8 mouse cellular contexts compared by ENCODE assay signal in the genomic region with DNA sequence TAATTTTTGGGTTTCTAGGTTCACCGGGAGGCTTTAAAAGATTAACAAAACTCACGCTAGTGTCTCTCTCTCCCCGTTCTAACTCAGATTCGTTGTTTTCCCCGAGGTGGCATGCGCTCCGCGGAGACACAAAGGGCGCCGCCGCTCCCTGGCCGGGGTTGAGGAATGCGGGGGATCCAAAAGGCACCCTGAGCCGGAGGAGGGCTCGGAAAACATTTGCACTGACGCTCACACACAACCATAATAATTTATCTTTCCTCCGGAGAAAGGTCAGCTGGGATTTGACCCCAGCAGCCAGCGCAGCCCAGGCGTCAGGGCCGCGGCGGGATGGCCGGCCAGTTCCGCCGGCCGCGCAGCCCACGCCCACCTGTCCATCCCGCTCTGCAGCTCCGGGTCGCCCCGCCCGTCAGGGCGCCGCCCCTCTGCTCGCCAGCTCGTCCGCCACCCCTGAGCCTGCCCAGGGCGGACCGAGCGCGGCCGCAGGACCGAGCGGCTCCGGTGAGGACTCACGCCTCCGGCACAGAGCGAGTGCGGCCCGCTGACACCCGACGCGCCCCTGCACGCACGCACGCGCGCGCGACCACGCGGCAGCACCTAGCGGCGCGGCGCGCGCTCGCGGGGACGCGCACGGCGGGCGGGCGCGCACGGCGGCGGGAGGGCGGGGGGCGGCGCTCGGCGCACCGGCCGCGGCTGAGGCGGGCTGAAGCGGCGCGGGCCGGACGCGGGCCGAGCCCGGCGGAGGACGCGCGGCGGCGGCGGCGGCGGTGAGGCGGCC. TPM values are rescaled to one million over a fixed set of nuclear protein-coding genes. Genes with fewer than 3 reads are reported as not detected.
A peak's percentile ranks its signal among the peaks of the same experiment; 100 is the strongest.
DNase-seq lines count a peak whose midpoint lies in the region; ATAC-seq and TF ChIP-seq lines count a peak whose summit lies in the region.

A gene (plus strand): TSS at position 687 of the 775 bp plus-strand sequence.

- TF ChIP-seq POLR2A in cerebellum, adult 2 months (IDR thresholded peaks at IDR 0.05; ENCODE audit: borderline replicate concordance, insufficient read depth, low read length) = peak; percentile 77

- peak; percentile 92 for DNase-seq in MN1 (ENCODE audit: low spot score)
- DNase-seq in cerebellum, adult 2 months = peak; percentile 88
- DNase-seq in frontal cortex, adult 2 months (ENCODE audit: extremely low spot score in 1 of 2, low spot score in 1 of 2) = peak in 1 of 2 experiments; percentile 76
- DNase-seq in hindbrain, embryonic 11.5 days (ENCODE audit: low spot score) = peak; percentile 89
- DNase-seq in layer of hippocampus, postnatal 14 days (ENCODE audit: low spot score in 2 of 2) = peak; percentile 71 to 74
- DNase-seq in lung, postnatal 10 days = peak; percentile 85
- DNase-seq in ovary, postnatal 14 days (ENCODE audit: low spot score) = peak; percentile 72
- DNase-seq in urinary bladder, postnatal 14 days (ENCODE audit: low spot score) = peak; percentile 81

- WGBS in cerebellum, adult 2 months = 6% methylated on average over 108 of the region's 108 CpGs
- WGBS in hindbrain, embryonic 11.5 days = under 1% methylated on average over 82 of the region's 108 CpGs

- H3K4me3 ChIP-seq in cerebellum, adult 2 months (replicated peaks; ENCODE audit: insufficient read depth, low read depth, low read length) = peak within 1 kb of the TSS; percentile 91
- peak within 1 kb of the TSS; percentile 97 for H3K4me3 ChIP-seq in hindbrain, embryonic 11.5 days (ENCODE audit: low read depth, low read length)

- ATAC-seq in hindbrain, embryonic 11.5 days (ENCODE audit: low FRiP score) = peak; percentile 91

- H3K36me3 ChIP-seq in hindbrain, embryonic 11.5 days (ENCODE audit: control insufficient read depth, insufficient read depth, low read length) = no peaks in the 10 kb centered on the region

- H3K27ac ChIP-seq in cerebellum, adult 2 months (ENCODE audit: insufficient read depth, low read length) = peak within 1 kb of the TSS; percentile 91
- peak within 1 kb of the TSS; percentile 95 for H3K27ac ChIP-seq in hindbrain, embryonic 11.5 days (ENCODE audit: low read depth, low read length)

- peaks cover 8% of the 10 kb centered on the region for H3K4me1 ChIP-seq in cerebellum, adult 2 months (ENCODE audit: control insufficient read depth, insufficient read depth, low read length)
- H3K4me1 ChIP-seq in hindbrain, embryonic 11.5 days (replicated peaks; ENCODE audit: control insufficient read depth, insufficient read depth, low read length) = 0 out of 2 replicates have a peak, but pooled peaks cover 3% of the 10 kb centered on the region

- H3K27me3 ChIP-seq in cerebellum, adult 2 months (ENCODE audit: control insufficient read depth, insufficient read depth, low read length) = no peaks in the 10 kb centered on the region
- H3K27me3 ChIP-seq in hindbrain, embryonic 11.5 days (ENCODE audit: control insufficient read depth, insufficient read depth, low read length) = no peaks in the 10 kb centered on the region

- peak within 1 kb of the TSS; percentile 68 for H3K9ac ChIP-seq in hindbrain, embryonic 11.5 days (ENCODE audit: low read depth, low read length)

- no peaks in the 10 kb centered on the region for H3K9me3 ChIP-seq in hindbrain, embryonic 11.5 days (ENCODE audit: control insufficient read depth, low read length)

- TF ChIP-seq CTCF in cerebellum, adult 2 months (IDR thresholded peaks at IDR 0.05; ENCODE audit: borderline replicate concordance, insufficient read depth, low read depth, low read length) = no peak

- peak within 1 kb of the TSS; percentile 99 for H3K4me2 ChIP-seq in hindbrain, embryonic 11.5 days (replicated peaks; ENCODE audit: low read depth, low read length)

RNA-seq across cellular contexts. Expression of the gene that starts here (rescaled TPM):
- polyA plus RNA-seq in cerebellum, adult 2 months (2012; rRNA removed) = 85.5 and 94.0 TPM in 2 replicates
- 87.0 and 90.3 TPM in 2 replicates for polyA plus RNA-seq in frontal cortex, adult 2 months (2012; rRNA removed)
- 108 and 123 TPM in 2 replicates for polyA plus RNA-seq in hindbrain, embryonic 11.5 days (2014; fragmentation: Nextera tagmentation; extraction: Ambion mirVana)
- 100 to 1,000 TPM; 106 to 112 TPM for total RNA-seq in layer of hippocampus, postnatal 14 days (2021)
